Mouse (Mus musculus): ENCODE measurements around the gene Hoxa4. TPM values are rescaled to one million over a fixed set of nuclear protein-coding genes. Genes with fewer than 3 reads are reported as not detected.
A peak's percentile ranks its signal among the peaks of the same experiment; 100 is the strongest.

Gene Hoxa4
- polyA plus RNA-seq, 1 experiment from 2014 or later: 1.6 TPM

DNA sequence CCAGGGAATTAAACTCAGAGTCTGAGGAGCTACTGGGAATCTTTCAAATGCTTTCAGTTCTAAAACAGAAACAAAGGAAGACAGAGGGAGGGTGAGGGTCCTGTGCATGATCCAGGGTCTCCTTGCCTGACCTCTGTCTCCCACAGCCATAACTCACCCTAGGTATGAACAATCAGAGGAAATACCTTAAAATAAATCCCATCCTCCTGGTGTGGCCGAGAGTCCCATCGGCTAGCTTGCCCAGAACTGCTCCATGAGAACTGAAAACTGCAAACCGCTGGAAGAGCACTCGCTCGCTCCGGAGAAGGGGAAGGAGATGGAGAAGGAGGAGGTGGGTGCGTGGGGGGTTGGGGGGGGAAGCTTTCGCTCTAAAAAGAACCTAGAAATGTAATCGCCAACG lies 11.9 kb downstream of the Hoxa4 start:
- Histone ChIP-seq H3K4me1 (replicated peaks; ENCODE audit: insufficient read depth, low read length) (peaks cover 64% of the 10 kb centered on the region), H3K27ac (peak overlapping the region; percentile 96), H3K4me2 (ENCODE audit: low read length) (peak overlapping the region; percentile 81), H3K9ac (ENCODE audit: low read depth, low read length) (peak overlapping the region; percentile 88), H3K27me3 (ENCODE audit: insufficient read depth, low read length) (no peaks in the 10 kb centered on the region), H3K36me3 (ENCODE audit: insufficient read depth, low read length) (0 out of 2 replicates have a peak, but pooled peaks cover 3% of the 10 kb centered on the region), H3K9me3 (replicated peaks; ENCODE audit: low read length) (no peaks in the 10 kb centered on the region), H3K4me3 (replicated peaks; ENCODE audit: low read depth, low read length) (peak overlapping the region; percentile 38)
- no peak for TF ChIP-seq CTCF (IDR thresholded peaks at IDR 0.05; ENCODE audit: low read depth)
- no peak for ATAC-seq (replicated peaks; ENCODE audit: low FRiP score, low read depth)
- WGBS: 13% methylated on average over 10 of the region's 10 CpGs
- DNase-seq (ENCODE audit: low spot score): no peak

DNA sequence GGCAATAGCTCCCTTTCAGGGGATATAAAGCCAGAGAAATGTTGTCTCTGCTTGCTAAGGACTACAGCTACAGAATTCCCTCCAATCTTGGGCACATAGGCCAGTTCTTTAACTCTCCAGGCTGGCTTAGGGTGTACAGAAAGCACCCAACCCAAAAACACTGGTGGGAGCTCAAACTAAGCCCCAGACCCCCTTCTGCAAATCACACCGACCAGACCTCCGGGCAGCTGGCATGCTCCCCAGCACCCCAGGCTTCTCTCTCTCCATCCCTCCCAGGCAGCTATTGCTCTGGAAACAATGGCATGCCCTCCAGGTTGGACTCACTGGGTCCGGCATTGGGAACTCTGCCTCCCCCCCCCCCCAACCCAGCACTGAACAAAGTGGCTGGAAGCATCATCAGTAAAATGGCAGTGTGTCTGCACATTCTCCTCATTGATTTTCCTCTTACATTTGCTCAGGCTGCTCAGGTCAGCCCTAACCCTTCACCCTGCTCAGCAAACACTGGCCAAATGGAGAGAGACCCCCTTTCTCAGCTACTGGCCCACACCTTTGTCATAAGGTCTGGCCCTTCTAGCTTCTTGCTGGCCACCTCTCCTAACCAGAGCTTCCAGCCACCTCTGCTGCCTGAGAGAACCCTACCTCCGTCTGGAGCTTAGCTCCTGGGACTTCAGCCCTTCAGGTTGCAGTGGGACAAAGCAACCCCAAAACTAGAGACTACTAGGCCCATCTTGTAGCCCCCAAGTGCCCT lies 12.5 kb downstream of the Hoxa4 start:
- 27% methylated on average over 4 of the region's 4 CpGs for WGBS
- no peak for DNase-seq (ENCODE audit: low spot score)
- TF ChIP-seq CTCF (IDR thresholded peaks at IDR 0.05; ENCODE audit: low read depth): no peak
- ATAC-seq (replicated peaks; ENCODE audit: low FRiP score, low read depth): no peak
- Histone ChIP-seq H3K4me2 (ENCODE audit: low read length) (peak overlapping the region; percentile 81), H3K9ac (ENCODE audit: low read depth, low read length) (peak overlapping the region; percentile 88), H3K4me1 (replicated peaks; ENCODE audit: insufficient read depth, low read length) (peaks cover 58% of the 10 kb centered on the region), H3K9me3 (replicated peaks; ENCODE audit: low read length) (no peaks in the 10 kb centered on the region), H3K36me3 (ENCODE audit: insufficient read depth, low read length) (0 out of 2 replicates have a peak, but pooled peaks cover 3% of the 10 kb centered on the region), H3K27ac (peak overlapping the region; percentile 96), H3K4me3 (replicated peaks; ENCODE audit: low read depth, low read length) (peak overlapping the region; percentile 38), H3K27me3 (ENCODE audit: insufficient read depth, low read length) (no peaks in the 10 kb centered on the region)

DNA sequence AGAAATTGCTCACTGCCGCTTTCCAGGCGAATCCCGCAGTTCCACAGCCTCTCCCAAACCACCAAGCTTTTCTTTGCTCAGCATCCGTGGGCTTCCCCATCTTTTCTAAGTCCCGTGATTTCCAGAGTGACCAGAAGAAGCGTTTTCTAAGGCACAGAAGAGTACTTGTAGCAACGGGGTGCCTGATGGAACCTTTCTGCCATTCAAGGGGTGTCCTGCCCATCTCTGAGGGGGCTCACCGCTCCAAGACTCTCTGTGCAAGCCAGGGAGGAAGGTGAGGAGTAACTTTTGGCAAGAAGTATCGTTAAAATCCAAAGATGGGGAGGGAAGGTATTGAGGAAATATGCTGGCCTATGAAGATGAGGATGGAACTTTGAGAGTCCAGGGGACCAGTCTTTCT lies 13.7 kb downstream of the Hoxa4 start:
- no peak for DNase-seq (ENCODE audit: low spot score)
- 18% methylated on average over 9 of the region's 9 CpGs for WGBS
- Histone ChIP-seq H3K9me3 (replicated peaks; ENCODE audit: low read length) (no peaks in the 10 kb centered on the region), H3K27ac (peak overlapping the region; percentile 96), H3K36me3 (ENCODE audit: insufficient read depth, low read length) (0 out of 2 replicates have a peak, but pooled peaks cover 3% of the 10 kb centered on the region), H3K4me3 (replicated peaks; ENCODE audit: low read depth, low read length) (peak overlapping the region; percentile 38), H3K27me3 (ENCODE audit: insufficient read depth, low read length) (no peaks in the 10 kb centered on the region), H3K4me1 (replicated peaks; ENCODE audit: insufficient read depth, low read length) (peaks cover 50% of the 10 kb centered on the region), H3K4me2 (ENCODE audit: low read length) (peak overlapping the region; percentile 81), H3K9ac (ENCODE audit: low read depth, low read length) (peak overlapping the region; percentile 88; the same call in 1 of the 2 replicates)
- TF ChIP-seq CTCF (IDR thresholded peaks at IDR 0.05; ENCODE audit: low read depth): no peak
- ATAC-seq (replicated peaks; ENCODE audit: low FRiP score, low read depth): no peak

DNA sequence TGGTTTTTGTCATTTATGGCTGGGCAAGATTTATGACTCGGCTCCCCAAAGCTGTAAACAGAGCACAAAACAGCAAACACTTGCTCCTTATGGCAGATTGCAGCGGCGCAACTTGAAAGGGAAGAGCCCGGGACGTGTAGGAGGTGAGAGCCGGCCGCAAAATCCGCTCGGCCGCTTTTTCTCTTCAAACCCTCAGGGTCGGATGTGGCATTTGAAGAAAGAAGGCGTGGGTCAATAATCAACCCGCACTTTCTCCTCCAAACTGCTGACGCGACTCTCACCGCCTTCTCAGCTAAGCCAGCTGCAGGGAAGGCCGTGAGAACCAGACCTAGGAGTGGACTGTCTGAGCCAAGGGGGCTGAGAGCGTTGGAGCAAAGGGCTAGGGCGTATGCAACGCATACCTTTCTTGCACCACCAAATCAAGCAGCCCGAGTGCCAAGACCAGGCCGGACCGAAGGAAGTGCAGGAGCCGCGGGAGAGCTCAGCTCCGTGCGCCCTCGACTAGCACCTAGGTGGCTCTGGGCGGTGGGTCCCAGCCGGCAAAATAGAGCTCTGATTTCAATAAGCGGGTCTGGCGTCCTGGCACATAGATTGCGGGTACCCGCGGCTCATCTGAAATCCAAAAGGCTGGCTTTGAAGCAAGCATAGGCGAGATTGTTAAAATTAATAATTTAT lies 14.4 kb downstream of the Hoxa4 start, which contains the start of gene 5730596B20Rik:
Gene 5730596B20Rik, plus strand, starts transcription at position 438 of the 675 bp plus-strand sequence.
- H3K9me3 ChIP-seq (replicated peaks; ENCODE audit: low read length): no peaks in the 10 kb centered on the region
- ATAC-seq (replicated peaks; ENCODE audit: low FRiP score, low read depth): peak; percentile 50

DNA sequence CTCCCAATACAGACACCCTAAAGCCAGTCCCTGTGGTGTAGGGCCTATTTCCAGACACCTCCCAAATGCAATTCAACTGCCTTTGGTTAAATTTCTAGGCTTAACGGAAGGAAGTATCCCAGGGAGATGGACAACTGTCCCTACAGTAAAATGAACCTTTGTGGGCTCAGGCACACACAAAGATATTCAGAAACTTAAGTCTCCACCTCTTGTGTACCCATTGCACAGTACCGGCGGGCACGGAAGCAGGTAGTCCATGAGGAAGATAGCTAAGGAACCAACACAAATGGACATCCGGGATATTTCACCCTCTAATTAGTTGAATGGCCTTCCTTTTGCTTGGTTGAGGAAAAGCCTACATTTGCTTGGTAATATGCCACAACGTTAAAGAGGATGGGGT lies 15.2 kb downstream of the Hoxa4 start:
- H3K9me3 ChIP-seq (replicated peaks; ENCODE audit: low read length): no peaks in the 10 kb centered on the region
- H3K36me3 ChIP-seq (ENCODE audit: insufficient read depth, low read length): 0 out of 2 replicates have a peak, but pooled peaks cover 2% of the 10 kb centered on the region
- peaks cover 42% of the 10 kb centered on the region for H3K4me1 ChIP-seq (replicated peaks; ENCODE audit: insufficient read depth, low read length)
- H3K9ac ChIP-seq (ENCODE audit: low read depth, low read length): peak overlapping the region; percentile 88
- H3K27me3 ChIP-seq (ENCODE audit: insufficient read depth, low read length): no peaks in the 10 kb centered on the region
- peak overlapping the region; percentile 96 for H3K27ac ChIP-seq
- TF ChIP-seq CTCF (IDR thresholded peaks at IDR 0.05; ENCODE audit: low read depth): no peak
- DNase-seq (ENCODE audit: low spot score) (no peak), ATAC-seq (replicated peaks; ENCODE audit: low FRiP score, low read depth) (no peak)
- peak overlapping the region; percentile 66 for H3K4me3 ChIP-seq (replicated peaks; ENCODE audit: low read depth, low read length)
- H3K4me2 ChIP-seq (ENCODE audit: low read length): peak overlapping the region; percentile 81
- 7% methylated on average over 6 of the region's 6 CpGs for WGBS

More for the DNA sequence above, 14.4 kb downstream of the Hoxa4 start, which contains the start of gene 5730596B20Rik:
- no peak for TF ChIP-seq CTCF (IDR thresholded peaks at IDR 0.05; ENCODE audit: low read depth)
- Histone ChIP-seq H3K4me2 (ENCODE audit: low read length) (peak within 1 kb of the TSS; percentile 81), H3K4me3 (replicated peaks; ENCODE audit: low read depth, low read length) (peak within 1 kb of the TSS; percentile 66), H3K27ac (peak within 1 kb of the TSS; percentile 96), H3K27me3 (ENCODE audit: insufficient read depth, low read length) (no peaks in the 10 kb centered on the region), H3K4me1 (replicated peaks; ENCODE audit: insufficient read depth, low read length) (peaks cover 46% of the 10 kb centered on the region), H3K36me3 (ENCODE audit: insufficient read depth, low read length) (0 out of 2 replicates have a peak, but pooled peaks cover 3% of the 10 kb centered on the region), H3K9ac (ENCODE audit: low read depth, low read length) (peak within 1 kb of the TSS; percentile 88)
- 4% methylated on average over 36 of the region's 36 CpGs for WGBS
- DNase-seq (ENCODE audit: low spot score): peak; percentile 93

DNA sequence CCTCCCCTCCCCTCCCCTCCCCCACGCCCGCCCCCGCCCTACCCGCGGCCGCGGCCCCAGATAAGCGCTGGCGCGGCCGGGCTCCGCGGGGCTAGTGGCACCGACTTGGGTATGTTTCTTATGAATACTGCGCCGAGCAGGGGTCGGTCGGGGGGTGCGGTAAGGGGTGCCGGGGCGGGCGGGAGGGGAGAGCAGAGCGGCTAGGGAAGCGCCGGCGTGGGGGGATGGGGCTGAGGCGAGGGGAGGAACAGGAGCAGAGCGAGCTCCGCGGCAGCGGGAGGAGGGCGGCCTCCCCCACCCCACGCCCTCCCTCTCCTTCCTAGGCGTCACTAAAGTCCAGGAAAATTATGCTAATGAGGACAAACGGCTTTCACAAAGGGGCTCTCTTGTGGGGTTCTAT lies 15.7 kb downstream of the Hoxa4 start:
- peaks cover 42% of the 10 kb centered on the region for H3K4me1 ChIP-seq (replicated peaks; ENCODE audit: insufficient read depth, low read length)

More for the DNA sequence above, 15.7 kb downstream of the Hoxa4 start:
- Histone ChIP-seq H3K4me3 (replicated peaks; ENCODE audit: low read depth, low read length) (peak overlapping the region; percentile 66), H3K27ac (peak overlapping the region; percentile 96), H3K4me2 (ENCODE audit: low read length) (peak overlapping the region; percentile 81), H3K9me3 (replicated peaks; ENCODE audit: low read length) (no peaks in the 10 kb centered on the region), H3K36me3 (ENCODE audit: insufficient read depth, low read length) (no peaks in the 10 kb centered on the region), H3K9ac (ENCODE audit: low read depth, low read length) (peak overlapping the region; percentile 88), H3K27me3 (ENCODE audit: insufficient read depth, low read length) (no peaks in the 10 kb centered on the region)
- TF ChIP-seq CTCF (IDR thresholded peaks at IDR 0.05; ENCODE audit: low read depth): no peak
- 1% methylated on average over 24 of the region's 35 CpGs for WGBS
- DNase-seq (ENCODE audit: low spot score): no peak
- ATAC-seq (replicated peaks; ENCODE audit: low FRiP score, low read depth): peak; percentile 8
